Mouse (Mus musculus) adrenal gland, postnatal 14 days (tissue): ENCODE results near the gene Gmcl1. TPM values are rescaled to one million over a fixed set of nuclear protein-coding genes. Genes with fewer than 3 reads are reported as not detected.
A peak's percentile ranks its signal among the peaks of the same experiment; 100 is the strongest.

Experiments used
- DNase-seq: peaks from one replicate; pipeline ENCODE4 v3.0.0; 2021; ENCODE audit warnings: mixed read lengths
- total RNA-seq: library from RNA; stranded (reverse); gene quantifications from 2 replicates; pipeline ENCODE4 v1.2.3, GENCODE M21; 2021

Gene Gmcl1
- total RNA-seq, 1 experiment from 2014 or later, result 16.2 TPM

GRCm38 (mm10) chr6:86660161-86660877 is 72.9 kb downstream of the Gmcl1 start:
- DNase-seq, result no peak

GRCm38 (mm10) chr6:86658501-86658900 is 74.7 kb downstream of the Gmcl1 start:
- no peak for DNase-seq

GRCm38 (mm10) chr6:86654270-86654916 is 78.8 kb downstream of the Gmcl1 start:
- DNase-seq, result peak; percentile 34

GRCm38 (mm10) chr6:86653026-86653425 is 80.2 kb downstream of the Gmcl1 start:
- DNase-seq, result no peak

- DNase-seq, result no peak
Measured at GRCm38 (mm10) chr6:86646143-86646542, 87.0 kb downstream of the Gmcl1 start.

GRCm38 (mm10) chr6:86645551-86645950 is 87.6 kb downstream of the Gmcl1 start:
- DNase-seq, result no peak

GRCm38 (mm10) chr6:86644775-86645400 is 88.3 kb downstream of the Gmcl1 start:
- DNase-seq, result no peak

Other genes with a start within 250 kb of the Gmcl1 start
- 260 TPM in 2 replicates for gene Pcbp1, start 207.1 kb downstream of the Gmcl1 start, total RNA-seq
- 0.41 TPM in 1 of 2 replicates, not detected in the other for gene Asprv1, start 105.2 kb downstream of the Gmcl1 start, total RNA-seq
- 11.0 and 12.3 TPM in 2 replicates for gene Mxd1, start 64.2 kb downstream of the Gmcl1 start, total RNA-seq
- 65.4 and 68.1 TPM in 2 replicates for gene Snrnp27, start 48.9 kb downstream of the Gmcl1 start, total RNA-seq
- 54.6 and 55.5 TPM in 2 replicates for gene Anxa4, start 60.2 kb upstream of the Gmcl1 start, total RNA-seq
- gene Aak1, start 116.1 kb upstream of the Gmcl1 start, total RNA-seq, result 81.9 and 88.8 TPM in 2 replicates